Mouse (Mus musculus): ENCODE data around the gene Atp2c2. TPM values are rescaled to one million over a fixed set of nuclear protein-coding genes. Genes with fewer than 3 reads are reported as not detected.

The Atp2c2 gene
- total RNA-seq, 1 experiment from 2014 or later = 0.67 TPM

GRCm38 (mm10) chr8:119702965-119703364 is 3.2 kb downstream of the Atp2c2 start:
- DNase-seq = peak; percentile 39

- DNase-seq = no peak
Observed at GRCm38 (mm10) chr8:119707146-119707545, 7.3 kb downstream of the Atp2c2 start.

- DNase-seq = no peak
Observed at GRCm38 (mm10) chr8:119708471-119708870, 8.7 kb downstream of the Atp2c2 start.

GRCm38 (mm10) chr8:119708878-119709702 is 9.3 kb downstream of the Atp2c2 start:
- no peak for DNase-seq

- DNase-seq = no peak
Observed at GRCm38 (mm10) chr8:119709703-119710093, 9.9 kb downstream of the Atp2c2 start.

GRCm38 (mm10) chr8:119712226-119712625 is 12.4 kb downstream of the Atp2c2 start:
- peak; percentile 56 for DNase-seq

- no peak for DNase-seq
Observed at GRCm38 (mm10) chr8:119713421-119713820, 13.6 kb downstream of the Atp2c2 start.

- peak; percentile 61 for DNase-seq
Observed at GRCm38 (mm10) chr8:119715221-119715620, 15.4 kb downstream of the Atp2c2 start.

GRCm38 (mm10) chr8:119716730-119717299 is 17.0 kb downstream of the Atp2c2 start:
- no peak for DNase-seq

- DNase-seq = no peak
Observed at GRCm38 (mm10) chr8:119717765-119718164, 18.0 kb downstream of the Atp2c2 start.

GRCm38 (mm10) chr8:119719011-119719501 is 19.2 kb downstream of the Atp2c2 start:
- peak; percentile 16 for DNase-seq

- DNase-seq = no peak
Observed at GRCm38 (mm10) chr8:119722348-119722747, 22.5 kb downstream of the Atp2c2 start.

- no peak for DNase-seq
Observed at GRCm38 (mm10) chr8:119723676-119724075, 23.9 kb downstream of the Atp2c2 start.

- no peak for DNase-seq
Observed at GRCm38 (mm10) chr8:119724596-119724995, 24.8 kb downstream of the Atp2c2 start.

GRCm38 (mm10) chr8:119727093-119727492 is 27.3 kb downstream of the Atp2c2 start:
- no peak for DNase-seq

- DNase-seq = no peak
Observed at GRCm38 (mm10) chr8:119728351-119728895, 28.6 kb downstream of the Atp2c2 start.

GRCm38 (mm10) chr8:119732072-119732471 is 32.3 kb downstream of the Atp2c2 start:
- DNase-seq = no peak

- DNase-seq = no peak
Observed at GRCm38 (mm10) chr8:119736348-119736917, 36.6 kb downstream of the Atp2c2 start.

GRCm38 (mm10) chr8:119737093-119737900 is 37.5 kb downstream of the Atp2c2 start:
- no peak for DNase-seq

GRCm38 (mm10) chr8:119738129-119738907 is 38.5 kb downstream of the Atp2c2 start:
- DNase-seq = no peak

GRCm38 (mm10) chr8:119740634-119741033 is 40.8 kb downstream of the Atp2c2 start:
- no peak for DNase-seq
